Mouse (Mus musculus): ENCODE data around the gene Upk3b. TPM values are rescaled to one million over a fixed set of nuclear protein-coding genes. Genes with fewer than 3 reads are reported as not detected.

Gene Upk3b
- total RNA-seq (2021): under 1 TPM in 1 of 2 experiments, not detected in 1; 0.14 TPM
- long read RNA-seq, experiment 1: 0 reads
- long read RNA-seq, experiment 2: 0 reads

GRCm38 (mm10) chr5:136038258-136039214 lies at the start of gene Upk3b:
TSS of gene Upk3b (plus strand) at chr5:136038496.
- no peak for DNase-seq

GRCm38 (mm10) chr5:135990601-135991000 lies 47.7 kb upstream of the Upk3b start:
- no peak for DNase-seq

GRCm38 (mm10) chr5:135993381-135993965 lies 44.8 kb upstream of the Upk3b start:
- DNase-seq: no peak

- no peak for DNase-seq
These were observed 44.0 kb upstream of the Upk3b start for GRCm38 (mm10) chr5:135994335-135994724.

GRCm38 (mm10) chr5:135994725-135995687 lies 43.3 kb upstream of the Upk3b start, which contains the start of gene Dtx2:
TSS of gene Dtx2 (plus strand) at chr5:135994800.
- peak; percentile 90 for DNase-seq

GRCm38 (mm10) chr5:135996162-135996561 lies 42.1 kb upstream of the Upk3b start:
- DNase-seq: no peak

- DNase-seq: no peak
These were observed 37.1 kb upstream of the Upk3b start for GRCm38 (mm10) chr5:136001222-136001621.

- no peak for DNase-seq
These were observed 36.0 kb upstream of the Upk3b start for GRCm38 (mm10) chr5:136002325-136002724.

- no peak for DNase-seq
These were observed 35.5 kb upstream of the Upk3b start for GRCm38 (mm10) chr5:136002751-136003151.

- DNase-seq: no peak
These were observed 33.8 kb upstream of the Upk3b start for GRCm38 (mm10) chr5:136004537-136004936.

GRCm38 (mm10) chr5:136007745-136008144 lies 30.6 kb upstream of the Upk3b start:
- no peak for DNase-seq

GRCm38 (mm10) chr5:136014877-136015276 lies 23.4 kb upstream of the Upk3b start:
- DNase-seq: no peak

- DNase-seq: no peak
These were observed 22.7 kb upstream of the Upk3b start for GRCm38 (mm10) chr5:136015586-136015985.

GRCm38 (mm10) chr5:136016014-136016876 lies 22.1 kb upstream of the Upk3b start:
- peak; percentile 39 for DNase-seq

- no peak for DNase-seq
These were observed 21.0 kb upstream of the Upk3b start for GRCm38 (mm10) chr5:136017262-136017661.

GRCm38 (mm10) chr5:136018726-136019125 lies 19.6 kb upstream of the Upk3b start:
- no peak for DNase-seq

GRCm38 (mm10) chr5:136019907-136020306 lies 18.4 kb upstream of the Upk3b start:
- no peak for DNase-seq

GRCm38 (mm10) chr5:136025712-136026111 lies 12.6 kb upstream of the Upk3b start:
- peak; percentile 61 for DNase-seq

- DNase-seq: no peak
These were observed 11.4 kb upstream of the Upk3b start for GRCm38 (mm10) chr5:136026859-136027258.

GRCm38 (mm10) chr5:136027612-136028311 lies 10.5 kb upstream of the Upk3b start:
- no peak for DNase-seq
